Mouse (Mus musculus) retina, postnatal 7 days (tissue): ENCODE data around the gene Gm17349.
A peak's percentile ranks its signal among the peaks of the same experiment; 100 is the strongest.
"Not testable (repeated sequence)": the region's sequence is repeated elsewhere in the genome, so short reads cannot be mapped to it uniquely, and the experiment has no call there.

Experiments used
- DNase-seq: peaks from one replicate; pipeline ENCODE4 v3.0.0-alpha.2; 2012; ENCODE audit warnings: low read depth, low spot score

Gm17349 gene

GRCm38 (mm10) chr15:99717386-99718334, 12.4 kb upstream of the Gm17349 start, which contains the start of gene Gpd1:
TSS of gene Gpd1 (plus strand) at chr15:99717515.
- DNase-seq: no peak

GRCm38 (mm10) chr15:99716814-99717213, 11.5 kb upstream of the Gm17349 start:
- no peak for DNase-seq

GRCm38 (mm10) chr15:99715982-99716746, 10.9 kb upstream of the Gm17349 start:
- no peak for DNase-seq

GRCm38 (mm10) chr15:99715361-99715865, 10.1 kb upstream of the Gm17349 start:
- no peak for DNase-seq

- DNase-seq: no peak
These were observed 9.6 kb upstream of the Gm17349 start for GRCm38 (mm10) chr15:99714858-99715257.

GRCm38 (mm10) chr15:99714206-99714605, 8.9 kb upstream of the Gm17349 start:
- DNase-seq: no peak

GRCm38 (mm10) chr15:99713569-99713968, 8.3 kb upstream of the Gm17349 start:
- no peak for DNase-seq

GRCm38 (mm10) chr15:99712666-99713559, 7.6 kb upstream of the Gm17349 start:
- no peak for DNase-seq

GRCm38 (mm10) chr15:99711491-99711890, 6.2 kb upstream of the Gm17349 start:
- DNase-seq: no peak

- DNase-seq: no peak
These were observed 5.2 kb upstream of the Gm17349 start for GRCm38 (mm10) chr15:99710221-99711190.

GRCm38 (mm10) chr15:99708176-99708575, 2.9 kb upstream of the Gm17349 start:
- no peak for DNase-seq

- no peak for DNase-seq
These were observed 409 bp downstream of the Gm17349 start for GRCm38 (mm10) chr15:99704881-99705280.

- no peak for DNase-seq
These were observed 1.1 kb downstream of the Gm17349 start for GRCm38 (mm10) chr15:99704041-99704681.

GRCm38 (mm10) chr15:99703676-99704040, 1.6 kb downstream of the Gm17349 start:
- no peak for DNase-seq

- no peak for DNase-seq
These were observed 2.2 kb downstream of the Gm17349 start for GRCm38 (mm10) chr15:99703104-99703503.

- DNase-seq: peak; percentile 92
These were observed 3.0 kb downstream of the Gm17349 start, which contains the start of gene Smarcd1 for GRCm38 (mm10) chr15:99701999-99702900. TSS of gene Smarcd1 (plus strand) at chr15:99702129.

GRCm38 (mm10) chr15:99701640-99701998, 3.7 kb downstream of the Gm17349 start:
- not testable (repeated sequence) for DNase-seq
